Mouse (Mus musculus) liver, adult 2 months (tissue): ENCODE measurements around the gene Lmx1b.

ENCODE experiments used
- CTCF ChIP-seq: fragments of 200-500 bp; IDR thresholded peaks from 2 replicates; pipeline ENCODE4 v1.5.1; 2011; ENCODE audit warnings: low read depth, low read length, control low read depth
- POLR2A ChIP-seq: fragments of 200-500 bp; IDR thresholded peaks from 2 replicates; pipeline ENCODE4 v1.6.1; 2011; ENCODE audit warnings: low read length, control low read depth; ENCODE audit not compliant: insufficient read depth; ENCODE audit errors: extremely low read depth

DNA sequence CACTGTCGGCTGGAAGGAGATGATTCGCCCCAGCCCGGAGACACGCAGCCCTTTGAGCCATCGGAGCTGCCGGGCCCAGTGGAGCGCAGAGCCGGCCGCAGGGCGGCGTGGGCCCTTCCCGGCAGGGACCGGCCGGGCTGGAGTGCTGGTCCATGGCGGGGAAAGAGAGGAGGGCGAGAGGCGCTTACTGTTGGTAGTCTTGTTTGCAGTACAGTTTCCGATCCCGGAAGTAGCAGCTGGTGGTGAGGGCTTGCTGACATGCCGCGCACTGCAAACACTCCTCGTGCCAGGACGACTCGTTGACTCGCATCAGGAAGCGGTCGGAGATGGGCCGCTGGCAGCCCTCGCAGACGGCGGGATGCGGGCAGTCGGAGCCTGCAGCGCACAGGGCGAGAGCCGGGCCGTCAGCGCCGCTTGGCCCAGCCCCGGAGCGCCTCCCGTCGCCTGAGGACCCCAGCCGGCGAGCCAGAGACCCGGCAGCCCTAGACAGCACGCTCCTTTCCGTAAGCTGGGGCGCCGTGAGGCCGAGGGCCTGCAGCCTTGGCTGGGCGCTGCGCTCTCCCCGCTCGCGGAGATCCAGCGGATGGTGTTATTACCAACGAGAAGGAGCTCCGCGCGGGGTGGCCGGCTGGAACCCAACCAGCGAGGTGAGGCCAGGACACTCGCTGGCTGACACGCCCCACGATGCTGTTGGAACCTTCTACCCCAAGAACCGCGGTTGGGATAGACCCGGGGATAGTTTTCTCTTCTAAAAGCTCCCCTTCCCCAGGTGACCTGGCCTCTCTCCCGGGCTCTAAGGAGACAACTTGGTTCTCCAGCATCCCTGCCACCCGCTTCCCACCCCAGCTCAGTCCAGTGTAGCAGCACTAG, 775 bp downstream of the Lmx1b start:
- TF ChIP-seq CTCF (no peak), POLR2A (no peak)
